Comparison of ENCODE assay signal across 8 mouse cellular contexts in genomic region chr12:110992128-110992553, GRCm38 (mm10). TPM values are rescaled to one million over a fixed set of nuclear protein-coding genes. Genes with fewer than 3 reads are reported as not detected.
DNase-seq lines count a peak whose midpoint lies in the region; ATAC-seq and TF ChIP-seq lines count a peak whose summit lies in the region.

No protein-coding gene starts in this region.

- H3K27me3 ChIP-seq in CH12.LX (replicated peaks): no peaks in the 10 kb centered on the region
- H3K27me3 ChIP-seq in forebrain, embryonic 10.5 days (ENCODE audit: poor library complexity, severe bottlenecking): no peaks in the 10 kb centered on the region
- no peaks in the 10 kb centered on the region for H3K27me3 ChIP-seq in heart, embryonic 15.5 days
- H3K27me3 ChIP-seq in liver, embryonic 13.5 days: no peaks in the 10 kb centered on the region
- H3K27me3 ChIP-seq in stomach, embryonic 14.5 days (ENCODE audit: control insufficient read depth, insufficient read depth, low read length): no peaks in the 10 kb centered on the region

- no peaks in the 10 kb centered on the region for H3K79me2 ChIP-seq in CH12.LX (replicated peaks; ENCODE audit: control insufficient read depth, extremely low read depth, insufficient read depth, poor library complexity, severe bottlenecking)

- TF ChIP-seq CTCF in CH12.LX (conservative IDR thresholded peaks at IDR 0.05 in 1 of 2, IDR thresholded peaks at IDR 0.05 in 1 of 2; ENCODE audit: low read depth in 2 of 2, low read length in 2 of 2): peak; percentile 74 to 84

- peak overlapping the region; percentile 35; the same call in 1 of the 2 replicates for H3K9ac ChIP-seq in CH12.LX (ENCODE audit: insufficient read depth, low read depth)
- peak overlapping the region; percentile 65 for H3K9ac ChIP-seq in heart, embryonic 15.5 days
- H3K9ac ChIP-seq in liver, embryonic 13.5 days: peak overlapping the region; percentile 74
- 0 out of 2 replicates have a peak overlapping the region, but pooled peaks have one; percentile 36 for H3K9ac ChIP-seq in stomach, embryonic 14.5 days (replicated peaks; ENCODE audit: low read depth, low read length)

- under 1% methylated on average over 24 of the region's 24 CpGs for WGBS in forebrain, embryonic 10.5 days
- under 1% methylated on average over 24 of the region's 24 CpGs for WGBS in heart, embryonic 15.5 days
- under 1% methylated on average over 24 of the region's 24 CpGs for WGBS in liver, embryonic 13.5 days (ENCODE audit: insufficient replicate concordance)
- under 1% methylated on average over 21 of the region's 24 CpGs for WGBS in stomach, embryonic 14.5 days

- peak; percentile 62 for TF ChIP-seq RAD21 in CH12.LX (IDR thresholded peaks at IDR 0.05; ENCODE audit: low read depth, low read length)

- H3K4me2 ChIP-seq in CH12.LX (ENCODE audit: insufficient read depth, low read depth, poor library complexity, severe bottlenecking): peak overlapping the region; percentile 79
- peak overlapping the region; percentile 80 for H3K4me2 ChIP-seq in heart, embryonic 15.5 days
- H3K4me2 ChIP-seq in liver, embryonic 13.5 days: peak overlapping the region; percentile 95
- H3K4me2 ChIP-seq in stomach, embryonic 14.5 days (replicated peaks; ENCODE audit: low read depth, low read length): peak overlapping the region; percentile 54

- dilution Hi-C loops in CH12.LX (cut with MboI; ENCODE audit: extremely low pct_ligation_motif_present, extremely low pct_unique_long_range_greater_than_20kb, low sequenced_read_pairs): no loop called here

- peaks cover 3 to 11% of the 10 kb centered on the region in 2 experiments for H3K4me1 ChIP-seq in CH12.LX (ENCODE audit: control insufficient read depth in 1 of 2, insufficient read depth in 2 of 2)
- H3K4me1 ChIP-seq in forebrain, embryonic 10.5 days: peaks cover 26% of the 10 kb centered on the region
- H3K4me1 ChIP-seq in heart, embryonic 15.5 days (replicated peaks): peaks cover 15% of the 10 kb centered on the region
- peaks cover 40% of the 10 kb centered on the region for H3K4me1 ChIP-seq in liver, embryonic 13.5 days (replicated peaks)
- peaks cover 9% of the 10 kb centered on the region; the same call in 1 of the 2 replicates for H3K4me1 ChIP-seq in stomach, embryonic 14.5 days (ENCODE audit: control insufficient read depth, insufficient read depth, low read length)

- ATAC-seq in heart, embryonic 15.5 days (replicated peaks; ENCODE audit: insufficient number of reproducible peaks, insufficient read depth, low FRiP score, low read depth): peak; percentile 89
- ATAC-seq in liver, embryonic 13.5 days (ENCODE audit: low read depth): peak; percentile 95
- ATAC-seq in stomach, embryonic 14.5 days (ENCODE audit: insufficient number of reproducible peaks, insufficient read depth, low FRiP score, low read depth): peak; percentile 88

- no peaks in the 10 kb centered on the region for H3K9me3 ChIP-seq in CH12.LX (replicated peaks; ENCODE audit: low read length)
- H3K9me3 ChIP-seq in forebrain, embryonic 10.5 days: no peaks in the 10 kb centered on the region
- no peaks in the 10 kb centered on the region for H3K9me3 ChIP-seq in heart, embryonic 15.5 days (replicated peaks)
- no peaks in the 10 kb centered on the region for H3K9me3 ChIP-seq in liver, embryonic 13.5 days (replicated peaks)
- H3K9me3 ChIP-seq in stomach, embryonic 14.5 days (ENCODE audit: control insufficient read depth, low read depth, low read length): no peaks in the 10 kb centered on the region

- peak; percentile 52; the same call in 1 of the 2 replicates for TF ChIP-seq POLR2A in CH12.LX (IDR thresholded peaks at IDR 0.05; ENCODE audit: low read depth, low read length)

- peak overlapping the region; percentile 27; the same call in 1 of the 2 replicates for H3K27ac ChIP-seq in CH12.LX (ENCODE audit: insufficient read depth, low read depth)
- peak overlapping the region; percentile 92 for H3K27ac ChIP-seq in forebrain, embryonic 10.5 days
- peak overlapping the region; percentile 83 for H3K27ac ChIP-seq in heart, embryonic 15.5 days
- H3K27ac ChIP-seq in liver, embryonic 13.5 days: peak overlapping the region; percentile 91
- H3K27ac ChIP-seq in stomach, embryonic 14.5 days (ENCODE audit: low read length): peak overlapping the region; percentile 62; the same call in 1 of the 2 replicates

- no peaks in the 10 kb centered on the region for H3K36me3 ChIP-seq in CH12.LX (replicated peaks in 1 of 2; ENCODE audit: control insufficient read depth in 1 of 2, insufficient read depth in 1 of 2, low read length in 1 of 2)
- H3K36me3 ChIP-seq in forebrain, embryonic 10.5 days (replicated peaks): no peaks in the 10 kb centered on the region
- H3K36me3 ChIP-seq in heart, embryonic 15.5 days: no peaks in the 10 kb centered on the region
- no peaks in the 10 kb centered on the region for H3K36me3 ChIP-seq in liver, embryonic 13.5 days
- no peaks in the 10 kb centered on the region for H3K36me3 ChIP-seq in stomach, embryonic 14.5 days (ENCODE audit: control insufficient read depth, insufficient read depth, low read length)

- H3K4me3 ChIP-seq in CH12.LX (replicated peaks in 1 of 3; ENCODE audit: low read depth in 2 of 3, low read length in 2 of 3, poor library complexity in 1 of 3): peak overlapping the region; percentile 27 to 57 (median 49)
- H3K4me3 ChIP-seq in forebrain, embryonic 10.5 days: peak overlapping the region; percentile 62
- peak overlapping the region; percentile 59 for H3K4me3 ChIP-seq in heart, embryonic 15.5 days
- H3K4me3 ChIP-seq in liver, embryonic 13.5 days (replicated peaks): peak overlapping the region; percentile 62
- H3K4me3 ChIP-seq in stomach, embryonic 14.5 days (ENCODE audit: low read depth, low read length): peak overlapping the region; percentile 37

- no peak for TF ChIP-seq EP300 in CH12.LX (IDR thresholded peaks at IDR 0.05; ENCODE audit: low read length)

- in situ Hi-C loops in CH12.LX (cut with MboI; ENCODE audit: low pct_ligation_motif_present, low pct_unique_long_range_greater_than_20kb, low sequenced_read_pairs): loop anchor here (5.0 kb wide), 1 partner anchor 55 kb away; no protein-coding TSS in a partner anchor

- peak; percentile 93 for DNase-seq in CH12.LX (ENCODE audit: extremely low read depth)
- DNase-seq in c-Kit-positive CD71-negative TER-119-negative erythroid progenitor cells, embryonic 14.5 days (ENCODE audit: low read depth): peak; percentile 87
- peak; percentile 93 for DNase-seq in forebrain, embryonic 10.5 days (ENCODE audit: extremely low spot score, low spot score)
- peak; percentile 92 for DNase-seq in kidney, postnatal 14 days
- peak; percentile 91 for DNase-seq in liver, embryonic 13.5 days
- DNase-seq in natural killer cell, adult 2 months (ENCODE audit: low spot score in 2 of 2): peak; percentile 84 to 91

TF ChIP-seq in CH12.LX, 34 proteins besides CTCF, POLR2A, EP300 and RAD21:
- TF ChIP-seq JUND (conservative IDR thresholded peaks at IDR 0.05; ENCODE audit: low read depth, low read length): no peak
- peak; percentile 46; the same call in 1 of the 2 replicates for TF ChIP-seq BHLHE40 (IDR thresholded peaks at IDR 0.05; ENCODE audit: low read depth, low read length)
- TF ChIP-seq CHD2 (IDR thresholded peaks at IDR 0.05; ENCODE audit: low read length): peak; percentile 97
- peak; percentile 60 for TF ChIP-seq IRF4 (IDR thresholded peaks at IDR 0.05; ENCODE audit: low read depth, low read length)
- TF ChIP-seq NELFE (IDR thresholded peaks at IDR 0.05; ENCODE audit: low read depth, low read length): peak; percentile 78
- TF ChIP-seq MAX (IDR thresholded peaks at IDR 0.05; ENCODE audit: low read length): peak; percentile 53; the same call in 1 of the 2 replicates
- TF ChIP-seq MEF2A (IDR thresholded peaks at IDR 0.05; ENCODE audit: borderline replicate concordance, low read depth, low read length): peak; percentile 51
- TF ChIP-seq TCF12 (IDR thresholded peaks at IDR 0.05; ENCODE audit: low read depth, low read length): 0 out of 2 replicates have a peak, but pooled peaks have one; percentile 47
- TF ChIP-seq MXI1 (IDR thresholded peaks at IDR 0.05; ENCODE audit: low read depth, low read length): peak; percentile 61; the same call in 1 of the 2 replicates
- TF ChIP-seq MAFK (IDR thresholded peaks at IDR 0.05; ENCODE audit: insufficient replicate concordance, low read length): no peak
- TF ChIP-seq ELF1 (IDR thresholded peaks at IDR 0.05; ENCODE audit: low read depth, low read length): peak; percentile 66
- no peak for TF ChIP-seq MYC (IDR thresholded peaks at IDR 0.05; ENCODE audit: low read depth, low read length)
- TF ChIP-seq SMC3 (IDR thresholded peaks at IDR 0.05; ENCODE audit: low read depth, low read length): peak; percentile 69
TF ChIP-seq in CH12.LX: peak in this region for 10.

RNA-seq across cellular contexts. Expression of gene Ankrd9, which starts 13.3 kb away (rescaled TPM):
- total RNA-seq in CH12.LX (2012; rRNA removed) (4.7 and 5.2 TPM in 2 replicates), CH12.LX (2014; rRNA removed) (2.1 and 2.5 TPM in 2 replicates)
- polyA plus RNA-seq in CH12.LX (2012; ENCODE audit: insufficient read length, low read depth): 1.5 and 2.4 TPM in 2 replicates
- 20.4 and 20.8 TPM in 2 replicates for polyA plus RNA-seq in forebrain, embryonic 10.5 days (2016; fragmentation: Nextera tagmentation; extraction: Ambion mirVana)
- 15.4 and 18.0 TPM in 2 replicates for polyA plus RNA-seq in heart, embryonic 15.5 days (2015; fragmentation: Nextera tagmentation; extraction: Ambion mirVana)
- polyA plus RNA-seq in liver, embryonic 13.5 days (2015; fragmentation: Nextera tagmentation; extraction: Ambion mirVana): 54.2 and 57.6 TPM in 2 replicates
- 10.3 and 10.4 TPM in 2 replicates for polyA plus RNA-seq in stomach, embryonic 14.5 days (2014; fragmentation: Nextera tagmentation; extraction: Ambion mirVana)

RNA-seq across cellular contexts. Expression of gene Rcor1, which starts 47.0 kb away (rescaled TPM):
- total RNA-seq in CH12.LX (2012; rRNA removed) (6.1 and 6.5 TPM in 2 replicates), CH12.LX (2014; rRNA removed) (8.3 and 8.5 TPM in 2 replicates)
- polyA plus RNA-seq in CH12.LX (2012; ENCODE audit: insufficient read length, low read depth): 15.0 and 16.1 TPM in 2 replicates
- 7.0 and 8.4 TPM in 2 replicates for polyA plus RNA-seq in forebrain, embryonic 10.5 days (2016; fragmentation: Nextera tagmentation; extraction: Ambion mirVana)
- 6.5 and 7.9 TPM in 2 replicates for polyA plus RNA-seq in heart, embryonic 15.5 days (2015; fragmentation: Nextera tagmentation; extraction: Ambion mirVana)
- 5.8 and 6.1 TPM in 2 replicates for polyA plus RNA-seq in liver, embryonic 13.5 days (2015; fragmentation: Nextera tagmentation; extraction: Ambion mirVana)
- polyA plus RNA-seq in stomach, embryonic 14.5 days (2014; fragmentation: Nextera tagmentation; extraction: Ambion mirVana): 17.6 and 19.2 TPM in 2 replicates

Comparison
In these comparisons a context has a peak if more than half of its experiments do, and no peak if none do; other contexts are left out.
1. Peak in every context shown above with its lines: DNase-seq, ATAC-seq, H3K4me3 ChIP-seq and H3K27ac ChIP-seq.
2. H3K27ac ChIP-seq: peak in every context shown above with its lines; median percentile 92 in forebrain, embryonic 10.5 days; 91 in liver, embryonic 13.5 days; 83 in heart, embryonic 15.5 days; 62 in stomach, embryonic 14.5 days; 27 in CH12.LX.